Mouse (Mus musculus) induced T-regulatory cell, adult 2 months (primary cell): Measurements from ENCODE around the gene Polr2m.
A peak's percentile ranks its signal among the peaks of the same experiment; 100 is the strongest.

Experiments used
- DNase-seq: peaks from one replicate; pipeline ENCODE4 v3.0.0-alpha.2; 2012; ENCODE audit warnings: low read depth

The Polr2m gene

DNA sequence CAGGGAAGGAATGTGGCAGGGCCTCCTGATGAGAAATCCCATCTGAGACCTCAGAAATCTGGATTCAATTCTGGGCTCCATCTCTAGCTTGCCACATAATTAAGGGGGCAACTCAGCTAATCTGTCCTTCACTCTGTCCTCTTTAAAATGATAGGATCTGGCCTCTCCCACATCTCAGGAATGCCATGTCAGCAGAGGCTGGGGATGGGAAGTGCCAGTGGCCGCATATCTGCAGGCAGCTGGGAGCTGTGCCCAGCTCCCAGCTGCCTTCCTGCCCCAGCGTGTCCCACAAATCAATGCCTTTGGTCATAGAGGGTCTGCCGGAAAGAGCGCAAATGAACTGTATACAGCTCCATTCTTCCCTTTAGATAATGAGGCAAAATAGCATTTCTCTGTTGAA is 18.3 kb downstream of the Polr2m start:
- no peak for DNase-seq

DNA sequence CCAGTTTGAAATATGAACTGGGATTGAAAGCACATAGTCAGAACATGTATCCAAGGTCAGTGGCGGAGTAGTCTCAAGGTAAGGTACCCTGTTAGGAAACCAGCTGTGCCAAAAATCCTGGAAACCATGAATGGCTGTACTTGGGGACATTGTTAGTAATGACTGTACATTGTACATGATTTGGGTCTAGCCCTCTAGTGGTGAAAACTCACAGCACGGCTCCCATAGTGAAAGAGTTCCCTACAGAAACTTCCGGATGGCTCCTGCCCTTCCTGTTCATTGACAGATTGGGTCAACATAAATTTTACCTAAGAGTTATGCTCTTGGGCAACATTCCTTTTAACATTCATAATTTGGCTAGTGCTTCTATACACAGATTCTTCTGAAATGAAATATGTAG is 19.6 kb downstream of the Polr2m start:
- DNase-seq, result peak; percentile 38

DNA sequence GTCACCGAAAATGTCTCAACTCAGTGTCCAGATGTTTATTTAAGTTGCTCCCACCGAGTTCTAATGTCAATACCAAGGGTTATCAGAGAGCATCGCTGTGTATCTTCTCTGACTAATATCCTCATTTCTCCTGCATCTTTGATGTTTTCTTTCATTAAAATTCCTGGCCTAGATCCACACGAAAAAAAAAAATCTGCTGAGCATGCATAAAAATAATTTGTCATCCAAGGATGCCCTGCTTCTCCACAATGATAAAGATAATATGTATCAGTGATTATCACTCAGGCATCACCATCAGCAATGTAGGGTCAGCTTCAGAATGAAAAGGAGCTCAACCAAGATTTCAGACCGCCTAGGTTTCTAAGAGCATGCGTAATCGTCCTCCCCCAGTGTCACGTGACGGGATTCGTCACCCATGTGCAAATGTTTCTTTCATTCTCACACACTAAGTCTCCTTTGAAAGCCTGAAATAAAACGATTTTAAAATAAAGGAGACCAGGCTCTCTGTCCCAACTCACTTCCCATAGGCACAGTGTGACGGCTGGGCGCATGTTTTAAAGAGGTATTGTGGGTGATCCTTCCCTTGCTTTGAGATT is 22.6 kb downstream of the Polr2m start:
- no peak for DNase-seq

DNA sequence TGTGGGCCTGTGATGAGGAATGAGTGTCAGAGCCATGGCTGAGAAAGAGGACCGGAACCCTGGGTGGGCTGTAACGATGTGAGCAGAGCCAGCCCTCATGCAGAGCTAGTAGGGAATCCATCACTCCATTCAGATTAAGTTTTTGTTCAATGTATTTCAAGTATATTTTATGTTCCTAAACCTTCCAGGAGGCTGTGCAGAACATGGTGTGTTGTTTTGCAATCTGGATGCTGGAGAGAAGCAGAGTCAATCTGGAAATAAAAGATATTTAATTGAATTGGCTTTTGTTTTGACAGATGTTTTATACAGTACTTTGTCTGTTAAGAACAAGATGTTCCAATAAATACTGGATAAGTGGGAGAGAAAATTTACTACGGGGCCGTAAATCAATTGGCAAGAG is 29.0 kb downstream of the Polr2m start:
- no peak for DNase-seq

DNA sequence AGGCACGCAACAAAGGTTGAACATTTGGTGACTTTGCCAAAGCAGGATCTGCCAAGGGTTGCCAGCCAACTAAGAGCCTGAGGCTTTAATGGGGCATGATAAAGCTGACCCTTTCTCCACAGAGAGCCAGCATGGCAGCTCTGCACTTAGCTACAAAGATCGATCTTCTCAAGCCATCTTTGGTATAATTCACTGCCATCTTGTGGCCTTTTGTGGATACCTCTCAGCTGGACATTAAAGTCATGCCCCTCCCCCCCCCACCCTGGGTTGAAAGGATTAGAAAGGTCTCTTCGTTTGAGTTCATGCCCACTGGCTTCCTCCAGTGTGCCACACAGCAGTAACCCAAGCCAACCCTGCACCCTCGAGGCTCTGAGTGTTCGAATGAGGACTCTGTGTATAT is 31.8 kb downstream of the Polr2m start:
- DNase-seq, result no peak

DNA sequence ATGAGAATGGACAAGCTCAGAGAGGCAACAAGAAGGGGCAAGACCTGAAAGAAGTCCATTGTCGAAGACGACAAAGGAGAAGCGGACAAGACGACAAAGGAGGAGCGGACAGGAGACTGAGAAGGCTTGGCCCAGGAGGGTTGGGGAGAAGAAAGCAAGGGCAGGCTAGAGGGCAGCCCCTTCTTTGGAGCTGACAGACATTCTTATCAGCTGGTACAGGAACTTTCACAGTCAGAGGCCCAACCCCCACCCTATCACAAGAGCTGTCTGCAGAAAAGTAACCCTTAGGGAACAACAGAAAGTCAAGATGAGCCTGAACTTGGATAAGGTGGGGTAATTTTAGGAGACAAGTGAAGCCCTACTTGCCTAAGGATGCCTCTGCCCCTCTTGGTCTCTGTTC is 32.4 kb downstream of the Polr2m start:
- DNase-seq, result no peak

DNA sequence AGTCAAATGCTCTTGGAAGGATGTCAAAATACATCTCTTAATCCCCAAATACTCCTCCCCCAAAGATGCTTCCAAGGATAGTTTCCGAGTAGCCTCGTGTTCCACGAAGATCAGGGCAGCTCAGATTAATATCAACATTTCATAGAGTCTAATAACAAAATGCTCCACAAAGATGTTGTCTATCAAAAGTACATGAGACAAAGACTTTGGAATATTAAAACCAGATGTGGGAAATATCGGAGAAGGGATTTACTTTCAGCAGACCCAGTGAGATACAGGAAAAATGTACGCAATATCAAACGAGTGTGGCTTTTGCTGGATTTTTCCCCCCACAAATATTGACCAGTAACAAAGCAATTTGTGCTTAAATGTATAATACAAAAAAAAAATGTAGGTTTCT is 35.1 kb downstream of the Polr2m start:
- DNase-seq, result no peak

DNA sequence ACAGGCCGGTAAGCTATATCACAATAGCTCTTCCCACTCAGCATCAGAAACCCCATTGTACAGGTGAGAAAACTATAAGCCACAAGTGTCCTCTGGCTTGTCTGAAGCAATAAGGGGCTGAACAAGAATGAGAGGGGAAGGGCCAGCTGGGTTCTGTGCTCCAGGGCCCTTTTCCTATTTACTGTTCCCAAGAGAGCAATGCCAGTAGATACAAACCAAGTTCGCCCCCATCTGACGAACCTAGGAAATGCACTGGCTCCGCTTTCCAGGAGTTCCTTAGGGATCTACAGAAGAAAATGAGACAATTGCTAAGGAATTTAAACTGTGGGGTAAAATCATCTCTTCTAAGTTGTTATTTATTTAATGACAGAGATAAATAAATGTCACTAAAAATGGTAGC is 38.2 kb downstream of the Polr2m start:
- DNase-seq, result no peak

DNA sequence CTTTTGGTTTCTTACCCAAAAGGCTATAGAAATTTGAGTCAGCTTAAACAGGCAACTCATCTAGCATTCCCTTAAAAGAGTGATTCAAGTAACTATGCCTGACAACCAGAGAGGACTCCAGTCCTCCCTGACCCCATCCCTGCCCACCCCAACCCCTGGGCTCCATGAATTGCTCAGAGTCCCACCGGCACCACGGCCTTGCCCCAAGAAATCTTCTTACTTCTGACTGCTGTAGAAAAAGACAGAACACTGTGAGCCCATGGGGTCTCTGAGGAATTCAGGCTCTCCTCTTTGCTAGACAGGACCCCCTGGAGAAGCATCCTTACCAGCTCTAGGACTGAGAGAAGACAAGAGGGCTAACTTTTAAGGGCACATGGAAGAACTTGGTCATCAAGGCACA is 40.4 kb downstream of the Polr2m start:
- no peak for DNase-seq

DNA sequence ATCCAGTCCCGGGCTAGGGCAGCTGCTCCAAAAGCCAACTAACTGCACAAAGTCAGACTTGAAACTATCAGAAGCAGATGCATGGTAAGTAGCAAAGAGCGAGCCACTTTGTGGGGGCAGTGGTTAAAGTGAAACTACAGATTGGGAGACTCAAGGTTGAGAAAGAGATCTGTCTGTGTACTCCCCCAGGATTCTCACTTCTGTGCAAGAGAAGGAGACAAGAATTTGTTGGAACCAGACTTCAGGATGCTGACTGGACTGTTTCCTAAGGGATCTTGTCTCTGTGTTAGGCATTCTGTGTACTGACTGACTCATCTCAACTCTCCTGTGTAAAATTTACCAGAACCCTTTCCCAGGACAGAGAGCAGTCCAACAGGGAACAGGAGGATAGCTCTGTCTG is 47.6 kb downstream of the Polr2m start:
- no peak for DNase-seq
